10 mouse cellular contexts compared by ENCODE assay signal in genomic region chr13:48662431-48663143, GRCm38 (mm10). TPM values are rescaled to one million over a fixed set of nuclear protein-coding genes. Genes with fewer than 3 reads are reported as not detected.
DNase-seq lines count a peak whose midpoint lies in the region; ATAC-seq lines count a peak whose summit lies in the region.
"Had no signal": no experiment of that assay in that cellular context is flagged by ENCODE, and none has a peak within 500 bp of the region (broad histone marks: within the 10 kb centered on the region; RNA-seq: fewer than 3 reads in every experiment).

Gene Barx1 (plus strand): TSS chr13:48662998.

- H3K9ac ChIP-seq in hindbrain, embryonic 11.5 days (ENCODE audit: low read depth, low read length), result 0 out of 2 replicates have a peak within 1 kb of the TSS, but pooled peaks have one; percentile 21

- peak within 1 kb of the TSS; percentile 62 for H3K4me3 ChIP-seq in heart, embryonic 10.5 days
- peak within 1 kb of the TSS; percentile 36 for H3K4me3 ChIP-seq in hindbrain, embryonic 11.5 days (ENCODE audit: low read depth, low read length)
- peak within 1 kb of the TSS; percentile 57 for H3K4me3 ChIP-seq in midbrain, embryonic 10.5 days

- H3K4me1 ChIP-seq in heart, embryonic 10.5 days, result peaks cover 53% of the 10 kb centered on the region
- H3K4me1 ChIP-seq in hindbrain, embryonic 11.5 days (replicated peaks; ENCODE audit: control insufficient read depth, insufficient read depth, low read length), result peaks cover 9% of the 10 kb centered on the region
- peaks cover 45% of the 10 kb centered on the region for H3K4me1 ChIP-seq in midbrain, embryonic 10.5 days

- intact Hi-C loops in heart, postnatal 25 days (cut with DNase I), result no loop called here
- intact Hi-C loops in left cerebral cortex, postnatal 14 days (cut with DNase I), result no loop called here

- H3K36me3 ChIP-seq in heart, embryonic 10.5 days, result no peaks in the 10 kb centered on the region
- H3K36me3 ChIP-seq in hindbrain, embryonic 11.5 days (ENCODE audit: control insufficient read depth, insufficient read depth, low read length), result no peaks in the 10 kb centered on the region
- no peaks in the 10 kb centered on the region for H3K36me3 ChIP-seq in midbrain, embryonic 10.5 days

- no peaks in the 10 kb centered on the region for H3K9me3 ChIP-seq in heart, embryonic 10.5 days
- no peaks in the 10 kb centered on the region for H3K9me3 ChIP-seq in hindbrain, embryonic 11.5 days (ENCODE audit: control insufficient read depth, low read length)
- H3K9me3 ChIP-seq in midbrain, embryonic 10.5 days (replicated peaks), result no peaks in the 10 kb centered on the region

- peak; percentile 49 for ATAC-seq in hindbrain, embryonic 11.5 days (ENCODE audit: low FRiP score)

- peak within 1 kb of the TSS; percentile 82 for H3K4me2 ChIP-seq in hindbrain, embryonic 11.5 days (replicated peaks; ENCODE audit: low read depth, low read length)

- peak within 1 kb of the TSS; percentile 69 for H3K27ac ChIP-seq in heart, embryonic 10.5 days
- no peak within 1 kb of the TSS for H3K27ac ChIP-seq in hindbrain, embryonic 11.5 days (ENCODE audit: low read depth, low read length)
- H3K27ac ChIP-seq in midbrain, embryonic 10.5 days (replicated peaks), result peak within 1 kb of the TSS; percentile 28; the same call in 1 of the 2 replicates

- WGBS in heart, embryonic 10.5 days, result 2% methylated on average over 61 of the region's 73 CpGs
- under 1% methylated on average over 42 of the region's 73 CpGs for WGBS in hindbrain, embryonic 11.5 days
- WGBS in midbrain, embryonic 10.5 days, result under 1% methylated on average over 48 of the region's 73 CpGs

- DNase-seq in heart, embryonic 10.5 days (ENCODE audit: low spot score), result no peak
- DNase-seq in heart, postnatal 25 days (ENCODE audit: low spot score), result no peak
- peak; percentile 51 for DNase-seq in R1 (ENCODE audit: low read depth, low spot score)
- DNase-seq in hindbrain, embryonic 11.5 days (ENCODE audit: low spot score), result peak; percentile 64
- peak; percentile 62 for DNase-seq in midbrain, embryonic 10.5 days (ENCODE audit: low spot score)
- no peak for DNase-seq in cerebellum, adult 11-12 months
- DNase-seq in left cerebral cortex, postnatal 14 days (ENCODE audit: low spot score in 2 of 2), result no peak
- DNase-seq in layer of hippocampus, postnatal 36 days, result no peak
- DNase-seq: adrenal gland, postnatal 14 days had no signal

- H3K27me3 ChIP-seq in heart, embryonic 10.5 days (ENCODE audit: insufficient read depth, poor library complexity, severe bottlenecking), result peaks cover 100% of the 10 kb centered on the region
- peaks cover 91% of the 10 kb centered on the region for H3K27me3 ChIP-seq in hindbrain, embryonic 11.5 days (ENCODE audit: control insufficient read depth, insufficient read depth, low read length)
- peaks cover 100% of the 10 kb centered on the region for H3K27me3 ChIP-seq in midbrain, embryonic 10.5 days (ENCODE audit: low read depth, poor library complexity, severe bottlenecking)

RNA-seq across cellular contexts. Expression of gene Barx1, which starts in this region (rescaled TPM):
- polyA plus RNA-seq in heart, embryonic 10.5 days (2016; fragmentation: Nextera tagmentation; extraction: Ambion mirVana), result 2.6 and 11.7 TPM in 2 replicates
- total RNA-seq in heart, postnatal 25 days (2021), result not detected
- 0.83 and 1.3 TPM in 2 replicates for polyA plus RNA-seq in hindbrain, embryonic 11.5 days (2014; fragmentation: Nextera tagmentation; extraction: Ambion mirVana)
- polyA plus RNA-seq in midbrain, embryonic 10.5 days (2016; fragmentation: Nextera tagmentation; extraction: Ambion mirVana), result 0.21 and 0.84 TPM in 2 replicates
- total RNA-seq in left cerebral cortex, postnatal 14 days (2021), result not detected
- not detected for total RNA-seq in layer of hippocampus, postnatal 36 days (2021)
- total RNA-seq: adrenal gland, postnatal 14 days; layer of hippocampus, postnatal 14 days had no signal

Comparison
In these comparisons a context has a peak if more than half of its experiments do, and no peak if none do; other contexts are left out.
1. Peak in DNase-seq, H3K4me3 ChIP-seq and H3K27ac ChIP-seq in midbrain, embryonic 10.5 days; RNA of the gene not detected or under 1 TPM.
2. DNase-seq: peak in R1 (single experiment) and hindbrain, embryonic 11.5 days (single experiment); none in heart, embryonic 10.5 days (single experiment), heart, postnatal 25 days (single experiment), cerebellum, adult 11-12 months (single experiment), left cerebral cortex, postnatal 14 days (0 of 2) and layer of hippocampus, postnatal 36 days (0 of 2).
3. Peak in every context shown above with its lines, with median percentiles within 50 percentile points of each other: H3K4me3 ChIP-seq.